Mouse (Mus musculus) bone marrow, adult 2 months (tissue): ENCODE results near the gene Zcchc14.

Source experiments
- CTCF ChIP-seq: fragments of 200-500 bp; IDR thresholded peaks from 2 replicates; pipeline ENCODE4 v1.5.1; 2011; ENCODE audit warnings: low read length, control low read depth; ENCODE audit not compliant: control insufficient read depth, insufficient read depth
- POLR2A ChIP-seq: fragments of 200-500 bp; IDR thresholded peaks from 2 replicates; pipeline ENCODE4 v1.6.1; 2011; ENCODE audit warnings: low read depth, mild to moderate bottlenecking, control low read depth, low read length, borderline replicate concordance; ENCODE audit not compliant: control insufficient read depth

GRCm38 (mm10) chr8:121642804-121643203 is 9.9 kb downstream of the Zcchc14 start:
- TF ChIP-seq CTCF (no peak), POLR2A (no peak)
